ENCODE assay signal across 21 mouse cellular contexts in genomic region chrX:142470083-142470482, GRCm38 (mm10).
DNase-seq lines count a peak whose midpoint lies in the region; ATAC-seq lines count a peak whose summit lies in the region.
"Had no signal": no experiment of that assay in that cellular context is flagged by ENCODE, and none has a peak within 500 bp of the region (broad histone marks: within the 10 kb centered on the region; RNA-seq: fewer than 3 reads in every experiment).

No protein-coding gene starts in this region.

- peak overlapping the region; percentile 45 for H3K27ac ChIP-seq in lung, embryonic 15.5 days
- H3K27ac ChIP-seq: gastrocnemius, adult 2 months; hindbrain, postnatal 0 days; limb, embryonic 13.5 days; liver, embryonic 12.5 days had no signal

- H3K4me3 ChIP-seq in lung, embryonic 15.5 days = no peak overlapping the region
- H3K4me3 ChIP-seq: gastrocnemius, adult 2 months; heart, embryonic 10.5 days; limb, embryonic 13.5 days; liver, embryonic 12.5 days had no signal

- intact Hi-C loops in gastrocnemius, postnatal 14 days (cut with DNase I; ENCODE audit: low total_unique reads) = no loop called here
- intact Hi-C loops in left cerebral cortex, postnatal 10 days (cut with DNase I) = no loop called here

- H3K27me3 ChIP-seq in lung, embryonic 15.5 days = no peaks in the 10 kb centered on the region

- H3K9me3 ChIP-seq in lung, embryonic 15.5 days = no peaks in the 10 kb centered on the region
- H3K9me3 ChIP-seq: heart, embryonic 10.5 days; limb, embryonic 13.5 days; liver, embryonic 12.5 days had no signal

- H3K4me1 ChIP-seq in lung, embryonic 15.5 days = no peaks in the 10 kb centered on the region
- H3K4me1 ChIP-seq: heart, embryonic 10.5 days; limb, embryonic 13.5 days; liver, embryonic 12.5 days had no signal

- DNase-seq in lung, postnatal 25 days (ENCODE audit: low spot score) = no peak
- DNase-seq in CD4-positive helper T cell, adult 2 months (ENCODE audit: low read depth, low spot score) = peak; percentile 56
- DNase-seq in CD4-positive, CD25-positive, alpha-beta regulatory T cell, adult 2 months (ENCODE audit: low read depth, low spot score) = peak; percentile 16
- DNase-seq in gastrocnemius, postnatal 14 days = no peak
- no peak for DNase-seq in left cerebral cortex, postnatal 10 days (ENCODE audit: extremely low spot score in 1 of 2, low spot score in 2 of 2)
- DNase-seq: adrenal gland, adult 2 months; cerebellum, adult 11 months; cerebellum, adult 9-11 months; gastrocnemius, adult 2 months; kidney, postnatal 36 days; layer of hippocampus, postnatal 36 days; lung, adult 18-20 months; lung, postnatal 36 days; thymus, postnatal 36 days had no signal

- no peak overlapping the region for H3K4me2 ChIP-seq in lung, embryonic 15.5 days
- H3K4me2 ChIP-seq: limb, embryonic 13.5 days; liver, embryonic 12.5 days; midbrain, embryonic 11.5 days had no signal

- ATAC-seq in lung, embryonic 15.5 days (ENCODE audit: borderline replicate concordance, extremely low read depth, low FRiP score, low TSS enrichment) = no peak
- peak; percentile 43 for ATAC-seq in inflammation-experienced regulatory T-cells, adult 6 months
- ATAC-seq: hindbrain, postnatal 0 days; liver, embryonic 12.5 days had no signal

- WGBS in lung, embryonic 15.5 days = 74% methylated on average over 1 of the region's 1 CpGs

- H3K9ac ChIP-seq in lung, embryonic 15.5 days = no peak overlapping the region
- H3K9ac ChIP-seq: limb, embryonic 13.5 days; liver, embryonic 12.5 days had no signal

- no peaks in the 10 kb centered on the region for H3K36me3 ChIP-seq in lung, embryonic 15.5 days
- H3K36me3 ChIP-seq: heart, embryonic 10.5 days; limb, embryonic 13.5 days; liver, embryonic 12.5 days had no signal

Comparison
In these comparisons a context has a peak if more than half of its experiments do, and no peak if none do; other contexts are left out.
1. DNase-seq: peak in CD4-positive helper T cell, adult 2 months (single experiment) and CD4-positive, CD25-positive, alpha-beta regulatory T cell, adult 2 months (single experiment); none in lung, postnatal 25 days (single experiment), gastrocnemius, postnatal 14 days (single experiment) and left cerebral cortex, postnatal 10 days (0 of 2).